Mouse (Mus musculus): ENCODE results near the gene Itih4. TPM values are rescaled to one million over a fixed set of nuclear protein-coding genes. Genes with fewer than 3 reads are reported as not detected.

The Itih4 gene
- total RNA-seq (2014; fragmentation: Nextera tagmentation) (not detected in 2 replicates), total RNA-seq (2017) (not detected in 2 replicates)

GRCm38 (mm10) chr14:30886204-30886603 is at the start of gene Itih4:
Gene Itih4, plus strand, starts transcription at chr14:30886476.
- ATAC-seq (replicated peaks; ENCODE audit: poor library complexity, severe bottlenecking), result no peak

GRCm38 (mm10) chr14:30837416-30837996 is 48.8 kb upstream of the Itih4 start:
- no peak for ATAC-seq (replicated peaks; ENCODE audit: poor library complexity, severe bottlenecking)

- no peak for ATAC-seq (replicated peaks; ENCODE audit: poor library complexity, severe bottlenecking)
Measured at GRCm38 (mm10) chr14:30843701-30844100, 42.6 kb upstream of the Itih4 start.

- no peak for ATAC-seq (replicated peaks; ENCODE audit: poor library complexity, severe bottlenecking)
Measured at GRCm38 (mm10) chr14:30850504-30850903, 35.8 kb upstream of the Itih4 start.

GRCm38 (mm10) chr14:30852325-30852724 is 34.0 kb upstream of the Itih4 start:
- ATAC-seq (replicated peaks; ENCODE audit: poor library complexity, severe bottlenecking), result no peak

- no peak for ATAC-seq (replicated peaks; ENCODE audit: poor library complexity, severe bottlenecking)
Measured at GRCm38 (mm10) chr14:30855316-30855715, 31.0 kb upstream of the Itih4 start.

GRCm38 (mm10) chr14:30856885-30857507 is 29.3 kb upstream of the Itih4 start:
- no peak for ATAC-seq (replicated peaks; ENCODE audit: poor library complexity, severe bottlenecking)

- 0 out of 2 replicates have a peak, but pooled peaks have one; percentile 37 for ATAC-seq (replicated peaks; ENCODE audit: poor library complexity, severe bottlenecking)
Measured at GRCm38 (mm10) chr14:30857990-30858389, 28.3 kb upstream of the Itih4 start.

- no peak for ATAC-seq (replicated peaks; ENCODE audit: poor library complexity, severe bottlenecking)
Measured at GRCm38 (mm10) chr14:30861421-30862125, 24.7 kb upstream of the Itih4 start.

- ATAC-seq (replicated peaks; ENCODE audit: poor library complexity, severe bottlenecking), result no peak
Measured at GRCm38 (mm10) chr14:30862368-30862767, 23.9 kb upstream of the Itih4 start.

GRCm38 (mm10) chr14:30865311-30865710 is 21.0 kb upstream of the Itih4 start:
- no peak; the same call in 1 of the 2 replicates for ATAC-seq (replicated peaks; ENCODE audit: poor library complexity, severe bottlenecking)

- peak; percentile 60 for ATAC-seq (replicated peaks; ENCODE audit: poor library complexity, severe bottlenecking)
Measured at GRCm38 (mm10) chr14:30867042-30867441, 19.2 kb upstream of the Itih4 start.

- ATAC-seq (replicated peaks; ENCODE audit: poor library complexity, severe bottlenecking), result no peak
Measured at GRCm38 (mm10) chr14:30868826-30869225, 17.4 kb upstream of the Itih4 start.

- ATAC-seq (replicated peaks; ENCODE audit: poor library complexity, severe bottlenecking), result peak; percentile 60
Measured at GRCm38 (mm10) chr14:30869391-30869801, 16.9 kb upstream of the Itih4 start.

GRCm38 (mm10) chr14:30870206-30871147 is 15.8 kb upstream of the Itih4 start:
- peak; percentile 14 for ATAC-seq (replicated peaks; ENCODE audit: poor library complexity, severe bottlenecking)

GRCm38 (mm10) chr14:30874095-30874700 is 12.1 kb upstream of the Itih4 start:
- no peak for ATAC-seq (replicated peaks; ENCODE audit: poor library complexity, severe bottlenecking)

GRCm38 (mm10) chr14:30875130-30875865 is 11.0 kb upstream of the Itih4 start:
- ATAC-seq (replicated peaks; ENCODE audit: poor library complexity, severe bottlenecking), result peak; percentile 79

GRCm38 (mm10) chr14:30875955-30876354 is 10.3 kb upstream of the Itih4 start:
- ATAC-seq (replicated peaks; ENCODE audit: poor library complexity, severe bottlenecking), result peak; percentile 46

GRCm38 (mm10) chr14:30876451-30876850 is 9.8 kb upstream of the Itih4 start:
- 0 out of 2 replicates have a peak, but pooled peaks have one; percentile 5 for ATAC-seq (replicated peaks; ENCODE audit: poor library complexity, severe bottlenecking)
